ENCODE assay signal across 28 mouse cellular contexts in the genomic region with DNA sequence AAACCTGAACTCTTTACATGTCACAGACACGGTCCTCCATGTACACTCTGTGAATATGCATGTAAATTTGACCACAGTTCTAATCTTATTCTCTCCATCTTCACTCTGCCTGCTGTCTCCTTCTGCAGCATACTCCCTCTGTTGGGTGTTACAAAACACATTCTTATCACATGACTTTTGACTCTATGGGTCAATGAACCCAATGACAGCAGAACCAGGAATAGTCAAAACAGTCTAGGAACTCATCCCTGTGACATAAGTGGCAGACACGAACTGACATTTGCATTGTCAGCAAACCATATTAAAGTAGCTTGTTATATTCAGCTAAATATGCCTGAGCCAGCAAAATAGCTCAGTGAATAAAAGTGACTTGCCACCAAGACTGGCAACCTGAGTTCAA.
"Had no signal": no experiment of that assay in that cellular context is flagged by ENCODE, and none has a peak within 500 bp of the region (broad histone marks: within the 10 kb centered on the region; RNA-seq: fewer than 3 reads in every experiment).

No protein-coding gene starts in this region.

- H3K9ac ChIP-seq: embryonic facial prominence, embryonic 12.5 days; embryonic facial prominence, embryonic 13.5 days; embryonic facial prominence, embryonic 15.5 days; forebrain, embryonic 12.5 days; forebrain, embryonic 13.5 days; forebrain, embryonic 15.5 days; forebrain, postnatal 0 days had no signal

- H3K4me2 ChIP-seq: embryonic facial prominence, embryonic 12.5 days; embryonic facial prominence, embryonic 13.5 days; embryonic facial prominence, embryonic 15.5 days; forebrain, embryonic 12.5 days; forebrain, embryonic 13.5 days; forebrain, embryonic 15.5 days had no signal

- H3K4me1 ChIP-seq: embryonic facial prominence, embryonic 10.5 days; embryonic facial prominence, embryonic 12.5 days; embryonic facial prominence, embryonic 13.5 days; embryonic facial prominence, embryonic 15.5 days; forebrain, embryonic 12.5 days; forebrain, embryonic 13.5 days had no signal

- H3K36me3 ChIP-seq: embryonic facial prominence, embryonic 10.5 days; embryonic facial prominence, embryonic 12.5 days; embryonic facial prominence, embryonic 13.5 days; embryonic facial prominence, embryonic 15.5 days; forebrain, embryonic 10.5 days; forebrain, embryonic 12.5 days; forebrain, embryonic 15.5 days had no signal

- H3K27ac ChIP-seq: embryonic facial prominence, embryonic 10.5 days; embryonic facial prominence, embryonic 12.5 days; embryonic facial prominence, embryonic 13.5 days; embryonic facial prominence, embryonic 15.5 days; forebrain, embryonic 10.5 days; forebrain, embryonic 12.5 days; forebrain, embryonic 13.5 days; forebrain, embryonic 15.5 days had no signal

- H3K4me3 ChIP-seq: embryonic facial prominence, embryonic 10.5 days; embryonic facial prominence, embryonic 12.5 days; embryonic facial prominence, embryonic 13.5 days; embryonic facial prominence, embryonic 15.5 days; erythroblast, embryonic 14.5 days; forebrain, embryonic 10.5 days; forebrain, embryonic 12.5 days; forebrain, embryonic 13.5 days; forebrain, embryonic 15.5 days had no signal

- DNase-seq: cerebellum, adult 18-20 months; cerebellum, adult 2 months; cerebellum, adult 8-10 months; cerebellum, adult 9-10 months; cerebellum, adult 9-11 months; cerebellum, postnatal 10 days; cerebellum, postnatal 14 days; cerebellum, postnatal 25 days; cerebellum, postnatal 36 days; embryo, embryonic 11 days; forebrain, postnatal 0 days; gastrocnemius, postnatal 10 days; gastrocnemius, postnatal 14 days; gastrocnemius, postnatal 25 days; gastrocnemius, postnatal 36 days; heart, adult 11 months; heart, adult 18-20 months had no signal

- H3K27me3 ChIP-seq: embryonic facial prominence, embryonic 12.5 days; embryonic facial prominence, embryonic 13.5 days; embryonic facial prominence, embryonic 15.5 days; forebrain, embryonic 12.5 days; forebrain, embryonic 13.5 days; forebrain, embryonic 15.5 days had no signal

- ATAC-seq: forebrain, embryonic 13.5 days; forebrain, embryonic 14.5 days; forebrain, embryonic 15.5 days; forebrain, embryonic 16.5 days; forebrain, postnatal 0 days had no signal

- H3K9me3 ChIP-seq: embryonic facial prominence, embryonic 10.5 days; embryonic facial prominence, embryonic 12.5 days; embryonic facial prominence, embryonic 13.5 days; embryonic facial prominence, embryonic 15.5 days; forebrain, embryonic 10.5 days; forebrain, embryonic 12.5 days; forebrain, embryonic 13.5 days; forebrain, embryonic 15.5 days had no signal
